Mouse (Mus musculus): ENCODE results near the gene Smap1. TPM values are rescaled to one million over a fixed set of nuclear protein-coding genes. Genes with fewer than 3 reads are reported as not detected.

Smap1 gene
- polyA plus RNA-seq, 1 experiment from 2014 or later = 41.7 TPM

Other genes starting within 250 kb of the Smap1 start
- 8.8 and 9.5 TPM in 2 replicates for gene B3gat2, start 160.6 kb downstream of the Smap1 start, polyA plus RNA-seq (2015; fragmentation: Nextera tagmentation; extraction: Ambion mirVana)
- 66.0 and 77.7 TPM in 2 replicates for gene Sdhaf4, start 83.3 kb upstream of the Smap1 start, polyA plus RNA-seq (2015; fragmentation: Nextera tagmentation; extraction: Ambion mirVana)
- 31.8 and 32.5 TPM in 2 replicates for gene Fam135a, start 178.0 kb upstream of the Smap1 start, polyA plus RNA-seq (2015; fragmentation: Nextera tagmentation; extraction: Ambion mirVana)